Mouse (Mus musculus) small intestine, adult 2 months (tissue): Measurements from ENCODE around the gene Smpd4.

Experiments
- CTCF ChIP-seq: fragments of 200-500 bp; IDR thresholded peaks from 2 replicates; pipeline ENCODE4 v1.5.1; 2012; ENCODE audit warnings: low read depth, mild to moderate bottlenecking, control low read depth, inconsistent platforms, low read length, moderate library complexity, mixed read lengths; ENCODE audit not compliant: insufficient replicate concordance, insufficient read length; ENCODE audit errors: extremely low read depth
- POLR2A ChIP-seq: fragments of 200-500 bp; IDR thresholded peaks from 2 replicates; pipeline ENCODE4 v1.6.1; 2012; ENCODE audit warnings: low read depth, mild to moderate bottlenecking, control low read depth, inconsistent platforms, low read length, moderate library complexity

GRCm38 (mm10) chr16:17653601-17654000, 34.4 kb downstream of the Smpd4 start:
- TF ChIP-seq POLR2A (no peak), CTCF (no peak)
